Mouse (Mus musculus) testis, adult 2 months (tissue): ENCODE measurements around the gene Hkdc1.

ENCODE experiments used
- CTCF ChIP-seq: fragments of 200-500 bp; IDR thresholded peaks from 2 replicates; pipeline ENCODE4 v1.5.1; 2012; ENCODE audit warnings: low read depth, mild to moderate bottlenecking, inconsistent platforms, low read length, moderate library complexity; ENCODE audit not compliant: control insufficient read depth, insufficient read depth, insufficient replicate concordance
- POLR2A ChIP-seq: fragments of 200-500 bp; IDR thresholded peaks from 2 replicates; pipeline ENCODE4 v1.6.1; 2012; ENCODE audit warnings: low read depth, mild to moderate bottlenecking, inconsistent platforms, low read length, moderate library complexity; ENCODE audit not compliant: control insufficient read depth

DNA sequence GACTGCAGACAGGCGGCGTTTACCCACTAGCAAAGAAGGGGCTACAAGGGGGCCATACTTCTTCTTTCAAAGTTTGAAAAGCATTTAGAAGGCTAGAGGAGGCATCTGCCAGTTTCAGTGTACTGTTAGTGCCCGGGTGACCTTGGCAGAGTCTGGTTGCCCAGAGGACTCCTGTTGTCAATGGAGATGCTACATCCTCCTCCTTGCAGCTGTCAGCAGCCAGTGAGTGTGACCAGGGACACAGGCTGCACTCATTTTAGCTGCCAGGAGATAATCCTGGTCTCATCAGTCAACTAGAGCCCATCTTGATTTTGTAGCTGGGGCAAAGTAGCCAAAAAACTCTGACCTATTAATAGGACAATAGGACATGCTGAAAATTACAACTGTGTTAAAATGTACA, 1.2 kb downstream of the Hkdc1 start:
- no peak for TF ChIP-seq POLR2A
- no peak for TF ChIP-seq CTCF
